Mouse (Mus musculus) midbrain, embryonic 14.5 days (tissue): ENCODE measurements around the gene Maml3. TPM values are rescaled to one million over a fixed set of nuclear protein-coding genes. Genes with fewer than 3 reads are reported as not detected.

ENCODE experiments used
- ATAC-seq: fragments of 200-750 bp; cut with Nextera tagmentation; 2 replicates; pipeline ENCODE4 v1.8.0; 2017; ENCODE audit warnings: moderate number of reproducible peaks, moderate library complexity; ENCODE audit not compliant: low FRiP score, low TSS enrichment
- DNase-seq: peaks from one replicate; pipeline ENCODE4 v3.0.0-alpha.2; 2015
- H3K27ac ChIP-seq: fragments of 300-500 bp; sonication (generic); replicated peaks from 2 replicates; pipeline ENCODE4 v1.5.1; 2014; ENCODE audit warnings: mild to moderate bottlenecking, low read depth, low read length, moderate library complexity
- H3K27me3 ChIP-seq: fragments of 300-500 bp; sonication (generic); 2 replicates; pipeline ENCODE4 v1.6.1; 2014; ENCODE audit warnings: low read length, control low read depth, mixed read lengths; ENCODE audit not compliant: control insufficient read depth, insufficient read depth
- H3K36me3 ChIP-seq: fragments of 300-500 bp; sonication (generic); 2 replicates; pipeline ENCODE4 v1.6.1; 2014; ENCODE audit warnings: low read length, control low read depth; ENCODE audit not compliant: control insufficient read depth, insufficient read depth
- H3K4me1 ChIP-seq: fragments of 300-500 bp; sonication (generic); 2 replicates; pipeline ENCODE4 v1.6.1; 2014; ENCODE audit warnings: mild to moderate bottlenecking, antibody characterized with exemption, low read length, control low read depth; ENCODE audit not compliant: control insufficient read depth, insufficient read depth
- H3K4me2 ChIP-seq: fragments of 300-500 bp; sonication (generic); 2 replicates; pipeline ENCODE4 v1.6.1; 2014; ENCODE audit warnings: mild to moderate bottlenecking, low read length, moderate library complexity
- H3K4me3 ChIP-seq: fragments of 300-500 bp; sonication (generic); replicated peaks from 2 replicates; pipeline ENCODE4 v1.5.1; 2014; ENCODE audit warnings: low read depth, low read length
- H3K9ac ChIP-seq: fragments of 300-500 bp; sonication (generic); replicated peaks from 2 replicates; pipeline ENCODE4 v1.6.1; 2014; ENCODE audit warnings: mild to moderate bottlenecking, low read length, moderate library complexity
- H3K9me3 ChIP-seq: fragments of 300-500 bp; sonication (generic); 2 replicates; pipeline ENCODE4 v1.6.1; 2016; ENCODE audit warnings: low read length, control low read depth, mixed read lengths; ENCODE audit not compliant: control insufficient read depth
- WGBS: fragments of 180-500 bp; shearing (Covaris S2); extraction: QIAGEN DNeasy Blood & Tissue Kit; methylation state at CpG from one replicate; pipeline ENCODE4 v1.1.7; 2014; 5-methylcytosine and 5-hydroxymethylcytosine counted together
- polyA plus RNA-seq: library from polyadenylated mRNA; unstranded; fragments of >200 nt; fragmentation: Nextera tagmentation; extraction: Ambion mirVana; gene quantifications from 2 replicates; pipeline ENCODE4 v1.2.1, GENCODE M21; 2014

The Maml3 gene
- polyA plus RNA-seq, 1 experiment from 2014 or later, result 10.3 TPM

GRCm38 (mm10) chr3:51939054-51939453, 165.8 kb downstream of the Maml3 start:
- ATAC-seq (no peak), DNase-seq (no peak)
- H3K4me1 ChIP-seq, result 0 out of 2 replicates have a peak, but pooled peaks cover 3% of the 10 kb centered on the region
- H3K4me3 ChIP-seq, result no peak overlapping the region
- no peak overlapping the region for H3K4me2 ChIP-seq
- H3K36me3 ChIP-seq, result no peaks in the 10 kb centered on the region
- H3K9ac ChIP-seq, result no peak overlapping the region
- H3K27me3 ChIP-seq, result no peaks in the 10 kb centered on the region
- no peak overlapping the region for H3K27ac ChIP-seq
- WGBS, result 86% methylated on average over 5 of the region's 5 CpGs
- no peaks in the 10 kb centered on the region for H3K9me3 ChIP-seq

- Histone ChIP-seq H3K4me2 (no peak overlapping the region), H3K9me3 (no peaks in the 10 kb centered on the region), H3K27me3 (no peaks in the 10 kb centered on the region), H3K9ac (no peak overlapping the region), H3K4me3 (no peak overlapping the region), H3K27ac (no peak overlapping the region), H3K36me3 (no peaks in the 10 kb centered on the region), H3K4me1 (0 out of 2 replicates have a peak, but pooled peaks cover 3% of the 10 kb centered on the region)
- ATAC-seq, result no peak
- DNase-seq, result no peak
- 96% methylated on average over 5 of the region's 5 CpGs for WGBS
Observed at GRCm38 (mm10) chr3:51937176-51937575, 167.7 kb downstream of the Maml3 start.

- Histone ChIP-seq H3K4me1 (0 out of 2 replicates have a peak, but pooled peaks cover 1% of the 10 kb centered on the region), H3K9me3 (no peaks in the 10 kb centered on the region), H3K27ac (no peak overlapping the region), H3K27me3 (no peaks in the 10 kb centered on the region), H3K4me2 (no peak overlapping the region), H3K9ac (no peak overlapping the region), H3K4me3 (no peak overlapping the region), H3K36me3 (no peaks in the 10 kb centered on the region)
- no peak for ATAC-seq
- DNase-seq, result no peak
- WGBS, result 91% methylated on average over 13 of the region's 13 CpGs
Observed at GRCm38 (mm10) chr3:51934531-51935485, 170.1 kb downstream of the Maml3 start.

GRCm38 (mm10) chr3:51928188-51928587, 176.7 kb downstream of the Maml3 start:
- Histone ChIP-seq H3K9ac (no peak overlapping the region), H3K36me3 (no peaks in the 10 kb centered on the region), H3K27ac (no peak overlapping the region), H3K4me1 (peaks cover 18% of the 10 kb centered on the region; the same call in 1 of the 2 replicates), H3K4me2 (no peak overlapping the region), H3K4me3 (no peak overlapping the region), H3K9me3 (no peaks in the 10 kb centered on the region), H3K27me3 (no peaks in the 10 kb centered on the region)
- no peak for ATAC-seq
- 79% methylated on average over 14 of the region's 14 CpGs for WGBS
- no peak for DNase-seq

- H3K27ac ChIP-seq, result no peak overlapping the region
- no peak for ATAC-seq
Observed at GRCm38 (mm10) chr3:51927591-51927990, 177.3 kb downstream of the Maml3 start.

GRCm38 (mm10) chr3:51927043-51927442, 177.8 kb downstream of the Maml3 start:
- Histone ChIP-seq H3K27ac (no peak overlapping the region), H3K9me3 (no peaks in the 10 kb centered on the region), H3K27me3 (no peaks in the 10 kb centered on the region), H3K4me1 (peaks cover 18% of the 10 kb centered on the region; the same call in 1 of the 2 replicates), H3K9ac (no peak overlapping the region), H3K4me3 (no peak overlapping the region), H3K36me3 (no peaks in the 10 kb centered on the region), H3K4me2 (no peak overlapping the region)
- 66% methylated on average over 6 of the region's 6 CpGs for WGBS
- no peak for DNase-seq
- ATAC-seq, result no peak

More at GRCm38 (mm10) chr3:51927591-51927990, 177.3 kb downstream of the Maml3 start:
- Histone ChIP-seq H3K9me3 (no peaks in the 10 kb centered on the region), H3K4me1 (peaks cover 18% of the 10 kb centered on the region; the same call in 1 of the 2 replicates), H3K36me3 (no peaks in the 10 kb centered on the region), H3K4me3 (no peak overlapping the region), H3K27me3 (no peaks in the 10 kb centered on the region), H3K4me2 (no peak overlapping the region), H3K9ac (no peak overlapping the region)
- no peak for DNase-seq
- 66% methylated on average over 7 of the region's 7 CpGs for WGBS

- WGBS, result 77% methylated on average over 2 of the region's 2 CpGs
- no peaks in the 10 kb centered on the region for H3K36me3 ChIP-seq
- H3K27me3 ChIP-seq, result no peaks in the 10 kb centered on the region
- no peak for DNase-seq
- H3K9ac ChIP-seq, result no peak overlapping the region
- H3K4me2 ChIP-seq, result no peak overlapping the region
- no peak for ATAC-seq
- no peak overlapping the region for H3K4me3 ChIP-seq
- H3K9me3 ChIP-seq, result no peaks in the 10 kb centered on the region
- no peak overlapping the region for H3K27ac ChIP-seq
- H3K4me1 ChIP-seq, result peaks cover 18% of the 10 kb centered on the region; the same call in 1 of the 2 replicates
Observed at GRCm38 (mm10) chr3:51925758-51926157, 179.1 kb downstream of the Maml3 start.

GRCm38 (mm10) chr3:51924636-51925035, 180.2 kb downstream of the Maml3 start:
- Histone ChIP-seq H3K27ac (0 out of 2 replicates have a peak overlapping the region, but pooled peaks have one; percentile 8), H3K9ac (no peak overlapping the region), H3K4me1 (peaks cover 18% of the 10 kb centered on the region; the same call in 1 of the 2 replicates), H3K4me2 (no peak overlapping the region), H3K36me3 (no peaks in the 10 kb centered on the region), H3K4me3 (no peak overlapping the region), H3K9me3 (no peaks in the 10 kb centered on the region), H3K27me3 (no peaks in the 10 kb centered on the region)
- 89% methylated on average over 5 of the region's 5 CpGs for WGBS
- no peak for ATAC-seq
- no peak for DNase-seq
